Mouse (Mus musculus) CH12.LX (cell line): ENCODE measurements around the gene Kcnn1. TPM values are rescaled to one million over a fixed set of nuclear protein-coding genes. Genes with fewer than 3 reads are reported as not detected.
"Not testable (repeated sequence)": the region's sequence is repeated elsewhere in the genome, so short reads cannot be mapped to it uniquely, and the experiment has no call there.

Experiments used
- DNase-seq: peaks from one replicate; pipeline ENCODE4 v3.0.0-alpha.2; 2013; ENCODE audit errors: extremely low read depth
- H3K27ac ChIP-seq: 2 replicates; pipeline ENCODE4 v1.5.1; 2012; ENCODE audit warnings: low read depth, mild to moderate bottlenecking, control low read depth, moderate library complexity; ENCODE audit not compliant: insufficient read depth
- H3K27me3 ChIP-seq: replicated peaks from 2 replicates; pipeline ENCODE3; 2012; ENCODE audit warnings: inconsistent platforms
- H3K36me3 ChIP-seq, 2 experiments: replicated peaks in 1 of 2; 2 replicates each; pipeline versions ENCODE3 to v1.6.1; 2012; ENCODE audit warnings: inconsistent platforms in 1 of 2, low read length in 1 of 2, mild to moderate bottlenecking in 1 of 2, mixed read lengths in 1 of 2, moderate library complexity in 1 of 2; ENCODE audit not compliant: control insufficient read depth in 1 of 2, insufficient read depth in 1 of 2
- H3K4me1 ChIP-seq, 2 experiments: 2 replicates each; pipeline ENCODE4 v1.6.1; 2012; ENCODE audit warnings: inconsistent platforms in 1 of 2, moderate library complexity in 1 of 2; ENCODE audit not compliant: insufficient read depth in 2 of 2, control insufficient read depth in 1 of 2
- H3K4me2 ChIP-seq: 2 replicates; pipeline ENCODE4 v1.6.1; 2012; ENCODE audit warnings: low read depth, mild to moderate bottlenecking, control low read depth; ENCODE audit not compliant: poor library complexity, insufficient read depth, severe bottlenecking
- H3K4me3 ChIP-seq, 3 experiments: fragments of 150-350 bp in 1 of 3; sonication (generic) in 1 of 3; replicated peaks in 1 of 3; 2 replicates each; pipeline versions ENCODE3 to v1.5.1; 2011 to 2012; ENCODE audit warnings: low read depth in 2 of 3, low read length in 2 of 3, mild to moderate bottlenecking in 2 of 3, moderate library complexity in 2 of 3, control low read depth in 1 of 3, improper control_type of control experiment in 1 of 3, inconsistent platforms in 1 of 3, mixed read lengths in 1 of 3; ENCODE audit not compliant: poor library complexity in 1 of 3
- H3K79me2 ChIP-seq: replicated peaks from 2 replicates; pipeline ENCODE4 v1.6.1; 2012; ENCODE audit warnings: mild to moderate bottlenecking, moderate library complexity; ENCODE audit not compliant: control insufficient read depth, poor library complexity, insufficient read depth, severe bottlenecking; ENCODE audit errors: extremely low read depth
- H3K9ac ChIP-seq: 2 replicates; pipeline ENCODE4 v1.6.1; 2012; ENCODE audit warnings: low read depth, mild to moderate bottlenecking, control low read depth, moderate library complexity; ENCODE audit not compliant: insufficient read depth
- H3K9me3 ChIP-seq: replicated peaks from 2 replicates; pipeline ENCODE3; 2012; ENCODE audit warnings: low read length, inconsistent platforms, mixed read lengths
- CHD2 ChIP-seq: IDR thresholded peaks from 2 replicates; pipeline ENCODE4 v1.6.1; 2011; ENCODE audit warnings: low read length, improper control_type of control experiment
- CTCF ChIP-seq, 2 experiments: IDR thresholded peaks in 1 of 2; conservative IDR thresholded peaks in 1 of 2; 2 replicates each; pipeline ENCODE4 v1.5.1; 2011 to 2012; ENCODE audit warnings: low read depth in 2 of 2, low read length in 2 of 2, improper control_type of control experiment in 1 of 2, inconsistent platforms in 1 of 2, mild to moderate bottlenecking in 1 of 2, moderate library complexity in 1 of 2
- E2F4 ChIP-seq: IDR thresholded peaks from 2 replicates; pipeline ENCODE4 v1.6.1; 2011; ENCODE audit warnings: low read depth, low read length, improper control_type of control experiment; ENCODE audit not compliant: insufficient replicate concordance
- ELF1 ChIP-seq: IDR thresholded peaks from 2 replicates; pipeline ENCODE4 v1.6.1; 2014; ENCODE audit warnings: low read depth, mild to moderate bottlenecking, inconsistent platforms, low read length, improper control_type of control experiment
- ETS1 ChIP-seq: conservative IDR thresholded peaks from 2 replicates; pipeline ENCODE4 v1.6.1; 2012; ENCODE audit warnings: low read depth, mild to moderate bottlenecking, inconsistent platforms, low read length, improper control_type of control experiment, moderate library complexity
- IRF4 ChIP-seq: IDR thresholded peaks from 2 replicates; pipeline ENCODE4 v1.6.1; 2014; ENCODE audit warnings: low read depth, mild to moderate bottlenecking, inconsistent platforms, low read length, improper control_type of control experiment
- JUN ChIP-seq: IDR thresholded peaks from 2 replicates; pipeline ENCODE4 v1.6.1; 2011; ENCODE audit warnings: low read depth, mild to moderate bottlenecking, low read length, improper control_type of control experiment, moderate library complexity; ENCODE audit not compliant: insufficient read depth
- MAFK ChIP-seq: IDR thresholded peaks from 2 replicates; pipeline ENCODE4 v1.6.1; 2011; ENCODE audit warnings: low read length, improper control_type of control experiment; ENCODE audit not compliant: insufficient replicate concordance
- MAX ChIP-seq: IDR thresholded peaks from 2 replicates; pipeline ENCODE4 v1.6.1; 2011; ENCODE audit warnings: low read length, improper control_type of control experiment
- MAZ ChIP-seq: IDR thresholded peaks from 2 replicates; pipeline ENCODE4 v1.6.1; 2012; ENCODE audit warnings: low read depth, mild to moderate bottlenecking, inconsistent platforms, low read length, improper control_type of control experiment, moderate library complexity
- MEF2A ChIP-seq: IDR thresholded peaks from 2 replicates; pipeline ENCODE4 v1.6.1; 2014; ENCODE audit warnings: low read depth, mild to moderate bottlenecking, inconsistent platforms, low read length, improper control_type of control experiment, borderline replicate concordance
- MXI1 ChIP-seq: IDR thresholded peaks from 2 replicates; pipeline ENCODE4 v1.6.1; 2011; ENCODE audit warnings: mild to moderate bottlenecking, low read depth, low read length, improper control_type of control experiment
- MYC ChIP-seq: IDR thresholded peaks from 2 replicates; pipeline ENCODE4 v1.6.1; 2011; ENCODE audit warnings: low read depth, mild to moderate bottlenecking, improper control_type of control experiment, low read length
- NELFE ChIP-seq: IDR thresholded peaks from 2 replicates; pipeline ENCODE4 v1.6.1; 2011; ENCODE audit warnings: low read depth, low read length, improper control_type of control experiment
- NRF1 ChIP-seq: IDR thresholded peaks from 2 replicates; pipeline ENCODE4 v1.6.1; 2014; ENCODE audit warnings: low read depth, mild to moderate bottlenecking, inconsistent platforms, low read length, improper control_type of control experiment, moderate library complexity
- POLR2A ChIP-seq: IDR thresholded peaks from 2 replicates; pipeline ENCODE4 v1.6.1; 2011; ENCODE audit warnings: low read depth, mild to moderate bottlenecking, improper control_type of control experiment, low read length
- POLR2AphosphoS2 ChIP-seq: IDR thresholded peaks from 2 replicates; pipeline ENCODE4 v1.6.1; 2011; ENCODE audit warnings: low read depth, low read length, improper control_type of control experiment
- SIN3A ChIP-seq: IDR thresholded peaks from 2 replicates; pipeline ENCODE4 v1.6.1; 2012; ENCODE audit warnings: low read length, improper control_type of control experiment, inconsistent platforms
- TBP ChIP-seq: conservative IDR thresholded peaks from 2 replicates; pipeline ENCODE4 v1.6.1; 2011; ENCODE audit warnings: low read depth, low read length, improper control_type of control experiment
- TCF12 ChIP-seq: IDR thresholded peaks from 2 replicates; pipeline ENCODE4 v1.6.1; 2014; ENCODE audit warnings: low read depth, mild to moderate bottlenecking, inconsistent platforms, low read length, improper control_type of control experiment
- UBTF ChIP-seq: IDR thresholded peaks from 2 replicates; pipeline ENCODE4 v1.6.1; 2012; ENCODE audit warnings: low read depth, mild to moderate bottlenecking, inconsistent platforms, low read length, improper control_type of control experiment, moderate library complexity
- USF2 ChIP-seq: conservative IDR thresholded peaks from 2 replicates; pipeline ENCODE4 v1.6.1; 2011; ENCODE audit warnings: low read depth, low read length, improper control_type of control experiment
- ZC3H11A ChIP-seq: IDR thresholded peaks from 2 replicates; pipeline ENCODE4 v1.6.1; 2012; ENCODE audit warnings: low read depth, mild to moderate bottlenecking, inconsistent platforms, low read length, improper control_type of control experiment
- dilution Hi-C: fragments of 300-500 bp; cut with MboI; formaldehyde crosslinking; loops from 2 replicates; pipeline ENCODE4 v1.14.3; 2020; ENCODE audit warnings: low sequenced_read_pairs; ENCODE audit not compliant: extremely low pct_unique_long_range_greater_than_20kb, extremely low pct_ligation_motif_present
- in situ Hi-C: fragments of 300-500 bp; cut with MboI; formaldehyde crosslinking; loops from 3 replicates; pipeline ENCODE4 v1.14.3; 2019; ENCODE audit warnings: low sequenced_read_pairs, low pct_ligation_motif_present, low pct_unique_long_range_greater_than_20kb, mixed read lengths
- polyA plus RNA-seq: library from polyadenylated mRNA; unstranded; fragments of >175 nt; gene quantifications from 2 replicates; pipeline ENCODE4 v1.2.1, GENCODE M21; 2012; ENCODE audit warnings: low read depth; ENCODE audit not compliant: insufficient read length
- total RNA-seq, 2 experiments: library from RNA; depleted of rRNA; stranded (reverse); fragments of 300-350 nt in 1 of 2; fragments of >200 nt in 1 of 2; gene quantifications; 2 replicates each; pipeline ENCODE4 v1.2.3; 2012 to 2014

Gene Kcnn1
- total and polyA plus RNA-seq, 3 experiments, result 0.21 TPM; not detected in 2

DNA sequence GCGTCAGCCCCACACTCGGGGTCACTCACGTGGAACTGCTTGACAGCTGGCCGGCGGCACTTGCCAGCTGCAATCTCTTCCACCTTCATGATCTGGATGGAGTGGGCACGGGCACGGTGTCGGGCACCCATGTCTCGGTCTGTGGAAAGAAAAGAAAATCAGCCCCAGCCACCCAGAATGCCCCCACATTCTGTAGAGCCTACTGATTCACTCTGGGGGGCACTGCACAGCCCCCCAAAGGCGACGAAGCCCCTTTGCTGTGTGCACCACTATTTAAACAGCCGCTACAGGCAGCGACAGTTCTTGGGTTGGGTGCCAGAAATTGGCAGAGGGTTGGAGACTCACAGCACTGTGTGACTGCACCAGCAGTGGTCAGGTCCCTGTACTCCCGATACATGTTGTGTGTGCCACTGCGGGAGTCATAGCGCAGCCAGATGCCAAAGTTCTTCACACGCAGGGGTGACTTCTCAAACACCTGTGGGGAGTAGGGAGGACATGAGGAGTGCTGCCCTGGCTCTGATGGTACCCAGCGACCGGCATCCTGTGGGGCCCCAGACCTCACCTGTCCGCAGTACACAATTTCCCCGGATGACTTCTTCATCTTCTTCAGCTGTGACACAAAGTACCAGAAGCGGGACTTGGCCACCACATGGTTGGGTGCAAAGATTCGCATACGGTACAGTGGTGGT lies 32.7 kb upstream of the Kcnn1 start:
- peak; percentile 45; the same call in 1 of the 2 replicates for TF ChIP-seq SIN3A
- H3K36me3 ChIP-seq, result peaks cover 39 to 59% of the 10 kb centered on the region in 2 experiments
- peak overlapping the region; percentile 62; the same call in 1 of the 2 replicates for H3K4me2 ChIP-seq
- in situ Hi-C loops, result loop anchor here (5.0 kb wide), 1 partner anchor 62 kb away; no protein-coding TSS in a partner anchor
- dilution Hi-C loops, DNase-seq, H3K27me3 ChIP-seq, H3K27ac ChIP-seq: not testable (repeated sequence)
- peaks cover 24% of the 10 kb centered on the region for H3K79me2 ChIP-seq
- peak overlapping the region; percentile 70 for H3K9ac ChIP-seq
- H3K4me1 ChIP-seq, result peaks cover 18 to 29% of the 10 kb centered on the region in 2 experiments
- H3K9me3 ChIP-seq, result peaks cover 21% of the 10 kb centered on the region
- H3K4me3 ChIP-seq, result peak overlapping the region; percentile 91 to 96 (median 94)

DNA sequence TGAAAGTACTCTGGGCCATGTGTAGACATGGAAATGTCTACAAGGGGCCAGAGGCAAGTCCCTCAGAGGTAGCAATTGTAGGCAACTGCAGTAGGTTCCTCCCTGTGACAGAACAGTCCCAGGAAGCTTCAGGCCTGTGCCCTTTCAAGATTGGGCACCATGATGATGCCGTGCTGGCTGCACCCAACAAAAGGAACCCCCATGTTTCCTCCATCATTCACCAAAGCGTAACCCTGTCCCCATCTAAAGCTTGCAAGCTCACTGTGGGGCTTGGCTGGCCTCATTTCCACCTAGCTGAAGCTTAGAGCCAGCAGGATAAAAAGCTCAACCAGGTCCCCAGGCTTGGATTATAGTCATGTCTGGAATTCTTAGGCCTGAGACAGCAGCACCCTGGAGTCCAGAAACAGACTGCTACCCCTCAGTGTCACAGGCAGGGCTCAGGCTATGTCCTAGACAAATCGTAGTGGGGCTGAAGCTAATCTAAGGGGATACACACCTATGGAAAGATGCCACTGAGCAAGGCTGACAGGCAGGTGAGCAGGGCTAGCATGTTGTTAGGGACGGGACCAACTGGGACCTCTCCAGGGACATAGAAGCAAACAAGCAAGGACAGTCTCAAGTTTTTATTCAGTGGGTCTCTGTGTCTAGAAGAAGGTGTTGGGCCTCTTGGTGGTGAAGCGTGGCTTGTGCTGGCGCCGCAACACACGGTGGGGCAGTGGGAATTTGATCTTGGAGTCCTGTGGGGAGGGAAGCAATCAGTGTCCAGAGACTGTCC lies 31.9 kb upstream of the Kcnn1 start:
- no peak for DNase-seq
- Histone ChIP-seq H3K27me3 (no peaks in the 10 kb centered on the region), H3K27ac (no peak overlapping the region), H3K4me3 (peak overlapping the region in 1 of 3 experiments; percentile 96), H3K79me2 (peaks cover 24% of the 10 kb centered on the region), H3K9ac (no peak overlapping the region), H3K4me2 (no peak overlapping the region), H3K4me1 (peaks cover 18 to 29% of the 10 kb centered on the region in 2 experiments), H3K9me3 (peaks cover 21% of the 10 kb centered on the region), H3K36me3 (peaks cover 39 to 63% of the 10 kb centered on the region in 2 experiments)
- TF ChIP-seq MAX, result no peak
- TF ChIP-seq ETS1, result no peak
- TF ChIP-seq TCF12, result no peak
- TF ChIP-seq POLR2A, result no peak
- TF ChIP-seq USF2, result no peak
- TF ChIP-seq NELFE, result no peak
- TF ChIP-seq MEF2A, result no peak
- no peak for TF ChIP-seq JUN
- dilution Hi-C loops, result no loop called here
- in situ Hi-C loops, result loop anchor here (5.0 kb wide), 1 partner anchor 62 kb away; no protein-coding TSS in a partner anchor

DNA sequence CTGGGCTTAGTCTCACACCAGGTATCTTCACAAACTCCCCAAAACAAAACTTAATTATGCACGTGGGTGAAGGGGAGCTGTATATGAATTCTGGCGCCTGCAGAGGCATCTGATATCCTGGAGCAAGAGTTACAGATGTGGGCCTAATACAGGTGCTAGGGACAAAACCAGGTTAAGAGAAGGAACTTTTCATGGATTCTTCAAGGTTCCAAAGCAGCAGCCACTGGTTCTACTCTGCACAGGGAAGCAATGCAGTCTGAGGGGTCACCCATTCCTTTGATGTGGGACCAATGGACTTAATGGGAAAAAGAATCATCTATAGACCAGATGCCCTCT lies 31.3 kb upstream of the Kcnn1 start:
- H3K36me3 ChIP-seq, result peaks cover 39 to 65% of the 10 kb centered on the region in 2 experiments
- peaks cover 24% of the 10 kb centered on the region for H3K79me2 ChIP-seq
- dilution Hi-C loops, result no loop called here
- H3K9me3 ChIP-seq, result peaks cover 21% of the 10 kb centered on the region
- no peak for DNase-seq
- H3K4me1 ChIP-seq, result peaks cover 18 to 27% of the 10 kb centered on the region in 2 experiments
- H3K4me3 ChIP-seq, result no peak overlapping the region
- no peak overlapping the region for H3K4me2 ChIP-seq
- in situ Hi-C loops, result no loop called here
- no peak overlapping the region for H3K9ac ChIP-seq
- H3K27me3 ChIP-seq, result no peaks in the 10 kb centered on the region
- no peak overlapping the region for H3K27ac ChIP-seq
- no peak for TF ChIP-seq MYC
- no peak for TF ChIP-seq JUN
- no peak for TF ChIP-seq ELF1
- TF ChIP-seq IRF4, result no peak
- TF ChIP-seq UBTF, result no peak
- no peak for TF ChIP-seq MXI1
- no peak for TF ChIP-seq CTCF (conservative IDR thresholded peaks at IDR 0.05 in 1 of 2, IDR thresholded peaks at IDR 0.05 in 1 of 2; ENCODE audit: low read depth in 2 of 2, low read length in 2 of 2)
- no peak for TF ChIP-seq E2F4
- TF ChIP-seq ZC3H11A, result no peak
- TF ChIP-seq MAZ, result no peak
- TF ChIP-seq NRF1, result no peak
- no peak for TF ChIP-seq MAX
- no peak for TF ChIP-seq POLR2AphosphoS2
- no peak; the same call in 1 of the 2 replicates for TF ChIP-seq CHD2
- TF ChIP-seq TBP, result no peak
- no peak for TF ChIP-seq MAFK
- TF ChIP-seq POLR2A, result no peak; the same call in 1 of the 2 replicates
